Mouse (Mus musculus): ENCODE measurements around the gene Olfr180. TPM values are rescaled to one million over a fixed set of nuclear protein-coding genes. Genes with fewer than 3 reads are reported as not detected.

Olfr180 gene
- not detected in 2 replicates for polyA plus RNA-seq (2015; fragmentation: Nextera tagmentation; extraction: Ambion mirVana)

DNA sequence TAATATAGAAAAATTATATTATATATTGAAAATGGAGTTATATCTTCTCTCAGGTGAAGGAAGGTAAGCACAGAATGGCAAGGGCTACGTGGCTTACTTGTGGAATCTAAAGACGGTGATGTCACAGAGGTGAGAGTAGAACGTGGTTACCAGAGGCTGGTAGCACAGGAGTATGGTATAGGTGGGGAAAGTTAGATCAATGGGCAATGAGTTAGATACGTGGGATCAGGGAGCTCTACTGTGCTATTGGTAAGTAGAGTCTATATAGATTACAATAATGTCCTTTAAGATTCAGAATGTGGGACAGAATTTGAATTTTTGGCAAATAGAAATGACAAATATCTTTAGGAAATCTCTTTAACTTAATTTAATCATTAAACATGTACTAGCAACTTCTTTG, at the start of gene Olfr180:
Gene Olfr180, minus strand, starts transcription at position 101 of the 400 bp plus-strand sequence.
- H3K36me3 ChIP-seq (ENCODE audit: insufficient read depth, low read length): no peaks in the 10 kb centered on the region
- ATAC-seq (replicated peaks; ENCODE audit: low FRiP score, low read depth) (no peak), DNase-seq (ENCODE audit: low spot score) (no peak)
- H3K4me3 ChIP-seq (replicated peaks; ENCODE audit: low read depth, low read length): no peak within 1 kb of the TSS
- no peak for TF ChIP-seq CTCF (IDR thresholded peaks at IDR 0.05; ENCODE audit: low read depth)
- WGBS: 76% methylated on average over 4 of the region's 4 CpGs
- no peak within 1 kb of the TSS for H3K4me2 ChIP-seq (ENCODE audit: low read length)
- no peak within 1 kb of the TSS for H3K9ac ChIP-seq (ENCODE audit: low read depth, low read length)
- no peaks in the 10 kb centered on the region for H3K4me1 ChIP-seq (replicated peaks; ENCODE audit: insufficient read depth, low read length)
- H3K9me3 ChIP-seq (replicated peaks; ENCODE audit: low read length): no peaks in the 10 kb centered on the region
- H3K27ac ChIP-seq: no peak within 1 kb of the TSS
- no peaks in the 10 kb centered on the region for H3K27me3 ChIP-seq (ENCODE audit: insufficient read depth, low read length)

DNA sequence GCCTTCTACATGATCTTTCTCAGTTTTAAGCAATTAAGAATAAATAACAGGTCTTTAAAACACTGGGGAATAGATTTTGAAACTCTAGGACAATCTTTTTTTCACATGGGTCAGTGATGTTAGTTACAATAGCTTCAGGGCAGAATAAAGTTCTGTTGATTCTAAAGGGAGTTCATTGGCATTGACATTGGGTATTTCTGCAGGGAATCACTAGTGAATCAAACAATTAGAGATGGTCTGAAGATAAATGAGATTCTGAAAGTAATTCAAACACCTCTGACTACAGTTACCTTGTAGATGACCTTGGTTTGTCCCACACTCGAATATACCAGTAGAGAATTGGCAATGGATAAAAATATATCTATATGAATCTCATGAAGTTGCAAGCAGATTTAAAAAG, 537 bp downstream of the Olfr180 start, which contains the start of gene Olfr181:
Gene Olfr181, minus strand, starts transcription at position 101 of the 400 bp plus-strand sequence.
- Histone ChIP-seq H3K4me2 (ENCODE audit: low read length) (no peak within 1 kb of the TSS), H3K9ac (ENCODE audit: low read depth, low read length) (no peak within 1 kb of the TSS), H3K27me3 (ENCODE audit: insufficient read depth, low read length) (no peaks in the 10 kb centered on the region), H3K4me1 (replicated peaks; ENCODE audit: insufficient read depth, low read length) (no peaks in the 10 kb centered on the region), H3K4me3 (replicated peaks; ENCODE audit: low read depth, low read length) (no peak within 1 kb of the TSS), H3K27ac (no peak within 1 kb of the TSS), H3K36me3 (ENCODE audit: insufficient read depth, low read length) (no peaks in the 10 kb centered on the region), H3K9me3 (replicated peaks; ENCODE audit: low read length) (no peaks in the 10 kb centered on the region)
- WGBS: 54% methylated on average over 1 of the region's 1 CpGs
- DNase-seq (ENCODE audit: low spot score) (no peak), ATAC-seq (replicated peaks; ENCODE audit: low FRiP score, low read depth) (no peak)
- TF ChIP-seq CTCF (IDR thresholded peaks at IDR 0.05; ENCODE audit: low read depth): no peak

DNA sequence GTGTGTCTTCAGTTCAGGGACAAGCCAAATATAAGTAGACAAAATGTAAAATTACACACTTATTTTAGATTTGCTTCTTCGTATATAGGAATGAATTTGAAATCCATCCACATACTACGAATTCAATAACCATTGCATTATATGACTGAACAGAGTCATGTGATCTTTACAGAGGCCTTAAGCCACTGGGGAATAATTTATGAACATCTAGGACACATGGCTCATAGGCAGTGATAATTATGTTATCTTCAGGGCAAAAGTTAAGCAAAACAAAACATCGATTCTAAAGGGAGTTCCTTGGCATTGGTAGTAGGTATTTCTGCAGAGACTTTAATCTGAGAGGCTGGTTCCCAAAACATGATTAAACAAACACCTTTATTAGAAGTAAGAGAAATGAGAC, 37.2 kb downstream of the Olfr180 start, which contains the start of gene Olfr178:
Gene Olfr178, minus strand, starts transcription at position 101 of the 400 bp plus-strand sequence.
- Histone ChIP-seq H3K9ac (ENCODE audit: low read depth, low read length) (no peak within 1 kb of the TSS), H3K4me1 (replicated peaks; ENCODE audit: insufficient read depth, low read length) (no peaks in the 10 kb centered on the region), H3K4me3 (replicated peaks; ENCODE audit: low read depth, low read length) (no peak within 1 kb of the TSS), H3K36me3 (ENCODE audit: insufficient read depth, low read length) (no peaks in the 10 kb centered on the region), H3K27ac (no peak within 1 kb of the TSS), H3K9me3 (replicated peaks; ENCODE audit: low read length) (no peaks in the 10 kb centered on the region), H3K4me2 (ENCODE audit: low read length) (no peak within 1 kb of the TSS), H3K27me3 (ENCODE audit: insufficient read depth, low read length) (no peaks in the 10 kb centered on the region)
- ATAC-seq (replicated peaks; ENCODE audit: low FRiP score, low read depth) (no peak), DNase-seq (ENCODE audit: low spot score) (no peak)
- TF ChIP-seq CTCF (IDR thresholded peaks at IDR 0.05; ENCODE audit: low read depth): no peak
- 88% methylated on average over 3 of the region's 3 CpGs for WGBS

DNA sequence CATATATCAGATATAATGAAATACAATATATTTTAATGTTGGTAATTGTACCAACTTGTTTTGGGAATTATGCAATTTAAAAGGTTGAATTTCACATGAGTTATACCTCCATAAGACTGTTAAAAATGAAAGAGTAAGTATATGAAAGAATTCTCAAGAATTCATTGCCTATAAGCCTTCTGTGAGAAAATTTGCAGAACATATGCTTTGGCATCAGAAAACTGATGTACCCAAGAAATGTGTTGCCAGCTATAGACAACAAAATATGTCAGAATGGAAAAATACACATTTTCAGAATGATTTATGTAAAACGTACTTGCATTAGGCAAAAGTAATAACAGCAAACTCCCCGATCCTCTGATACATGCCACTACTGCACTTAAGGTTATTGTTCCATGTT, 44.8 kb downstream of the Olfr180 start:
- Histone ChIP-seq H3K4me1 (replicated peaks; ENCODE audit: insufficient read depth, low read length) (no peaks in the 10 kb centered on the region), H3K9ac (ENCODE audit: low read depth, low read length) (no peak overlapping the region), H3K36me3 (ENCODE audit: insufficient read depth, low read length) (no peaks in the 10 kb centered on the region), H3K9me3 (replicated peaks; ENCODE audit: low read length) (no peaks in the 10 kb centered on the region), H3K27ac (no peak overlapping the region), H3K4me2 (ENCODE audit: low read length) (no peak overlapping the region), H3K27me3 (ENCODE audit: insufficient read depth, low read length) (no peaks in the 10 kb centered on the region), H3K4me3 (replicated peaks; ENCODE audit: low read depth, low read length) (no peak overlapping the region)
- DNase-seq (ENCODE audit: low spot score) (no peak), ATAC-seq (replicated peaks; ENCODE audit: low FRiP score, low read depth) (no peak)
- WGBS: 95% methylated on average over 2 of the region's 2 CpGs
- TF ChIP-seq CTCF (IDR thresholded peaks at IDR 0.05; ENCODE audit: low read depth): no peak

DNA sequence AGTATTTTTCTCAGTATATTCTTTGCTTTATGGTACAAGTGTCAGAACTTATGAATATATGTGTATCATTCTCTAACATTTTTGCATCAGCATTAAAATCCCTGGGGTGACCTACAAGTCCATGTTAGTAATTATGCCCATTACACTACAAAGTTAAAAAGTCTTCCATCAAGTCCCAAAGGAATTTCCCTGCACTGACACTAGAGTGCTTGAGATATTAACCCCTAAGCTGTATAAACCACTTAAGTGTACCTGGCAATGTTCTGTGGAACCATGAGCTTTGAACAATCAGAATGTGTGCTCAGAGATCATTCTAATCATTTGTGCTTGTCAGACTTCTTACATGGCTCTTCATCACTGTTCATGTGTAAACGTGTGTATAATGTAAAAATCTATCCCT, 54.5 kb downstream of the Olfr180 start, which contains the start of gene Olfr177:
Gene Olfr177, minus strand, starts transcription at position 101 of the 400 bp plus-strand sequence.
- DNase-seq (ENCODE audit: low spot score) (no peak), ATAC-seq (replicated peaks; ENCODE audit: low FRiP score, low read depth) (no peak)
- WGBS: 70% methylated on average over 1 of the region's 1 CpGs
- no peak within 1 kb of the TSS for H3K4me3 ChIP-seq (replicated peaks; ENCODE audit: low read depth, low read length)
- no peaks in the 10 kb centered on the region for H3K27me3 ChIP-seq (ENCODE audit: insufficient read depth, low read length)
- no peak within 1 kb of the TSS for H3K9ac ChIP-seq (ENCODE audit: low read depth, low read length)
- H3K36me3 ChIP-seq (ENCODE audit: insufficient read depth, low read length): no peaks in the 10 kb centered on the region
- TF ChIP-seq CTCF (IDR thresholded peaks at IDR 0.05; ENCODE audit: low read depth): no peak
- no peaks in the 10 kb centered on the region for H3K4me1 ChIP-seq (replicated peaks; ENCODE audit: insufficient read depth, low read length)
- no peak within 1 kb of the TSS for H3K4me2 ChIP-seq (ENCODE audit: low read length)
- no peaks in the 10 kb centered on the region for H3K9me3 ChIP-seq (replicated peaks; ENCODE audit: low read length)
- no peak within 1 kb of the TSS for H3K27ac ChIP-seq

Other genes starting within 250 kb of the Olfr180 start
- gene Gpr15, start 210.3 kb downstream of the Olfr180 start, polyA plus RNA-seq (2015; fragmentation: Nextera tagmentation; extraction: Ambion mirVana): not detected in 2 replicates
- gene Cldnd1, start 201.5 kb downstream of the Olfr180 start, polyA plus RNA-seq (2015; fragmentation: Nextera tagmentation; extraction: Ambion mirVana): 101 and 106 TPM in 2 replicates
- not detected in 2 replicates for gene Olfr172, start 166.2 kb downstream of the Olfr180 start, polyA plus RNA-seq (2015; fragmentation: Nextera tagmentation; extraction: Ambion mirVana)
- gene Olfr173, start 129.1 kb downstream of the Olfr180 start, polyA plus RNA-seq (2015; fragmentation: Nextera tagmentation; extraction: Ambion mirVana): not detected in 2 replicates
- gene Olfr175-ps1, start 102.6 kb downstream of the Olfr180 start, polyA plus RNA-seq (2015; fragmentation: Nextera tagmentation; extraction: Ambion mirVana): not detected in 2 replicates
- not detected in 2 replicates for gene Olfr177, start 54.6 kb downstream of the Olfr180 start, polyA plus RNA-seq (2015; fragmentation: Nextera tagmentation; extraction: Ambion mirVana)
- gene Olfr178, start 37.3 kb downstream of the Olfr180 start, polyA plus RNA-seq (2015; fragmentation: Nextera tagmentation; extraction: Ambion mirVana): not detected in 2 replicates
- not detected in 2 replicates for gene Olfr181, start 637 bp downstream of the Olfr180 start, polyA plus RNA-seq (2015; fragmentation: Nextera tagmentation; extraction: Ambion mirVana)
- not detected in 2 replicates for gene Olfr183, start 66.0 kb upstream of the Olfr180 start, polyA plus RNA-seq (2015; fragmentation: Nextera tagmentation; extraction: Ambion mirVana)
- not detected in 2 replicates for gene Olfr186, start 100.9 kb upstream of the Olfr180 start, polyA plus RNA-seq (2015; fragmentation: Nextera tagmentation; extraction: Ambion mirVana)
- gene Olfr187, start 110.4 kb upstream of the Olfr180 start, polyA plus RNA-seq (2015; fragmentation: Nextera tagmentation; extraction: Ambion mirVana): not detected in 2 replicates
- not detected in 2 replicates for gene Olfr190, start 148.6 kb upstream of the Olfr180 start, polyA plus RNA-seq (2015; fragmentation: Nextera tagmentation; extraction: Ambion mirVana)
- gene Olfr191, start 160.4 kb upstream of the Olfr180 start, polyA plus RNA-seq (2015; fragmentation: Nextera tagmentation; extraction: Ambion mirVana): not detected in 2 replicates
- not detected in 2 replicates for gene Olfr193, start 182.5 kb upstream of the Olfr180 start, polyA plus RNA-seq (2015; fragmentation: Nextera tagmentation; extraction: Ambion mirVana)
- not detected in 2 replicates for gene Olfr194, start 191.7 kb upstream of the Olfr180 start, polyA plus RNA-seq (2015; fragmentation: Nextera tagmentation; extraction: Ambion mirVana)
- gene Olfr195, start 217.7 kb upstream of the Olfr180 start, polyA plus RNA-seq (2015; fragmentation: Nextera tagmentation; extraction: Ambion mirVana): 0.24 and 0.34 TPM in 2 replicates
- gene Olfr196, start 241.1 kb upstream of the Olfr180 start, polyA plus RNA-seq (2015; fragmentation: Nextera tagmentation; extraction: Ambion mirVana): not detected in 2 replicates